Mouse (Mus musculus) bone marrow macrophage, adult 2 months (primary cell): ENCODE measurements at regions not wholly inside any gene's neighbourhood (a gene's known extent, or its start where the extent isn't known, plus 50 kb on each side); places are given as distances from the start of the nearest gene placed in this dataset.

ENCODE experiments used
- CTCF ChIP-seq: IDR thresholded peaks from 2 replicates; pipeline ENCODE4 v1.5.1; 2012; ENCODE audit warnings: low read depth, mild to moderate bottlenecking, low read length, moderate library complexity
- POLR2A ChIP-seq: IDR thresholded peaks from 2 replicates; pipeline ENCODE4 v1.6.1; 2012; ENCODE audit warnings: mild to moderate bottlenecking, low read depth, low read length, borderline replicate concordance

- TF ChIP-seq CTCF, result no peak
- TF ChIP-seq POLR2A, result no peak
Measured at GRCm38 (mm10) chr4:53951734-53952109, 125.9 kb downstream of the Tmem38b start.
